Mouse (Mus musculus): ENCODE measurements around the gene Gm17332. TPM values are rescaled to one million over a fixed set of nuclear protein-coding genes. Genes with fewer than 3 reads are reported as not detected.
"Not testable (repeated sequence)": the region's sequence is repeated elsewhere in the genome, so short reads cannot be mapped to it uniquely, and the experiment has no call there.

Gene Gm17332
- total RNA-seq (2014; fragmentation: Nextera tagmentation) (not detected in 2 replicates), total RNA-seq (2017) (not detected in 2 replicates)

DNA sequence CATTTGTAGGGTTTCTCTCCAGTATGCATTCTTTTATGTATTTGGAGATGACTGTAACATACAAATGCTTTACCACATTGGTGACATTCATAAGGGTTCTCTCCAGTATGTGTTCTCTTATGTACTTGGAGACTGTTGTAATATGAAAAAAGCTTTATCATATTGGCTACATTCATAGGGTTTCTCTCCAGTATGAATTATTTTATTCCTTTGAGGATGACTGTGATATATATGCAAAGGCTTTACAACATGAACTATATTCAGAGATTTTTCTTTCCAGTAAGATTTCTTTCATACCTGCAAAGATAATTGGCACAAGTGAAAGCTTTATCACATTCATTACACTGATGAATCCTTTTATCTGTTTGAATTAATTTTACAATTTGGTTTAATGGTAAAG, at the start of gene Gm17332:
Gene Gm17332, minus strand, starts transcription at position 101 of the 400 bp plus-strand sequence.
- ATAC-seq (replicated peaks; ENCODE audit: low FRiP score, low TSS enrichment, poor library complexity, severe bottlenecking), result no peak

DNA sequence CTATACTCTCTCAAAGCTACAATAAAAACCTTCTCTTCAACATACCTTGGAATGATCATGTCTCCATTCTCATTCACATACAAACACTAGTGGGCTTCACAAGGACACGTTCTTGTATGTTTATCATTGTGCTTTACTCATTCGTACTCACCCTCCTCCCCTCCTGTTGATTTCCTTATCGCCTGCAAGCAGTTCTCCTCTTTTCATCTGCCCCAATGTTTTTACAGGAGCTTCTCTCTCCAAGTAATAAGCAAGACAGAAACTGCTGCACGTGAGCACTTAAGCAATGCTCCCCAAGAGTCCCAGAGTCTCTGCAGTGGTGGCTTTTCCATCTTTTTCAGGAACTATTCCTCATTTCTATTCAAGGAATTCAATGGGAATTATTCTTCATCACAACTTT, 47.7 kb upstream of the Gm17332 start:
- no peak for ATAC-seq (replicated peaks; ENCODE audit: low FRiP score, low TSS enrichment, poor library complexity, severe bottlenecking)

DNA sequence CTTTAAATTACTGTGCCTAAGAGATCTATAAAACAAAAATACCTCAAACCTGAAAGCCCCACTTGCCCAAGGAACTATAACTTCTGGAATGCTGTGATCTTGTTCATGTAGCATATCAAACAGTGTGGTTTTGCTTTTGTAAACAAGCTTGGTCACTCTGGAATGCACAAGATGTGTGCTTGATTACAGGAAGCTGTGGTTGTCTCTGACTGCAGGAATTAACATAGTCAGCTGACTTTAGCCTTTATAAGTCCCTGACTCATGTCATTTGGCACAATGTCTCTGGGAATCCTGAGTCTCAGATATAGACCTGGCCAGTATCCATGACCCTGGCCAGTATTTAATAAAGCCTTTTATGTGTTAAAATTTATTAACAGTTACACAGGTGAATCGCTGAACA, 43.1 kb upstream of the Gm17332 start:
- no peak for ATAC-seq (replicated peaks; ENCODE audit: low FRiP score, low TSS enrichment, poor library complexity, severe bottlenecking)

DNA sequence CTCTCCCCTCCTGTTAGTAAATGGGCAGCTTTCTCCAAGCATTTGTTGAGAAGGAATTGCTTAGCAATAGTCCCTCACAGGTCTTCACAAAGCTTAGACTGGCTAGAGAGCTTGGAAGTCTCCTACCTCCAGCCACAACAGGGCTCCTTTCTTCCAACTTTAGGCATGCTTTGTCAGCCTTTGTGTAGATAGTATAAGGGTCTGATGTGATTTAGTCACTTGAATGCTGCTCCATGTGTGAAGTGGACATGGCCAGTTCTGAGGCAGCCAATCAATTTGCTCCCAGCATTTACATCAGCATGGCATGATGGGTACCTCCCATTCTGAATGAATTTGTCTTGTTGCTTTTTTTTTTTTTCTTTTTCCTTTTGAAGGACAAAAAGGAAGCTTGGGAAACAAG, 35.7 kb upstream of the Gm17332 start:
- no peak for ATAC-seq (replicated peaks; ENCODE audit: low FRiP score, low TSS enrichment, poor library complexity, severe bottlenecking)

DNA sequence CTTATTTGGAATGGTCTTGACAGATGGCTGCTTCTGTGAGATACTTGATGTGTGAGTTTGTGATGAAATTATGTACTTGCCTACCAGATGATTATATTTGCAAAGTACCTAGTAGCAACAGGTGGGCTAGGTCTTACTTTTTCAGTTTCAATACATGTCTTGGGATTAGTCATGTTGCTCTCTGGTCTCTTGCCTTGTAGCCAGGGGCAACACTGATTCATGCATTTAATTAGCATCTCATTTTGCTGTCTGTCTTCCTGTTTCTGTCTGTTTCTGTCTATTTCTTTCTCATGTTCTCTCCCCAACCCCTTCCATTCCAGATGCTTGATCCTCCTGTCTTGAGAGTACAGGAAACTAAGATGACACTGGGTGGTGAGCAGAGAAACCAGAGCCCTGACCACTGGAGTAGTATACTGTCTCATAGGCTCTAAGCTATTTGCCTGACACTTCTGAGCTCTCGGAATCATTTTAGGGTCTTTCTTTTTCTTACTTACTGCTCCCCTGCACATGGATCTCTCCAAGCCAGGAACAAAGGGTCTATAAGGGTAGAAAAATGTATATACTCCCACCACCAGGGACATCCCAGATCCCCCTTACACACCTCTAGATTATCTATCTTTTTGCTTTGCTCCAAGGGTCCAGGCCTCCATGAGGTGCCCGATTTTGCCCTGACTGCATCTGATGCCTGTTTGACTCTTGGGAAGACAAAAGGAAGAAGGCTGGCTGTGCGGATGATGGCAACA, 13.5 kb upstream of the Gm17332 start:
- no peak for ATAC-seq (replicated peaks; ENCODE audit: low FRiP score, low TSS enrichment, poor library complexity, severe bottlenecking)

DNA sequence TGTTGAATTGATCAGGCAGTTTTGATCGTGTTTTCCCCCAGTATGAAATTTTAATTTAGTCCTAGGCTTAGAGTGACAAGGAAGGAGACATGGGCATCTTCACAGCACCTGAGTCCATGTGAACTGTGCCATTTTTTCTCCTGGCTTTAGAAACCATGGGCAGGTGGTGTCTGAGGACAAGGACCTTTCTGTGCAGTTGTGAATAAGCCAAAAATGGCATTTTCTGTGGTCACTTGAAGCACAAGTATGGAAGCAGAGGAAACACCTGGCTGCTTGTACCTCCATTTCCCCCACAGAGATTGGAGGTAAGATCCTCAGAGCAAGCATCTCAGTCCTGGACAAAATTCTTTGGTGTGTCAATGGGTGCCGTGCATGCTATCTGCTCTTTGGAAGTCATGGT, 12.5 kb upstream of the Gm17332 start:
- ATAC-seq (replicated peaks; ENCODE audit: low FRiP score, low TSS enrichment, poor library complexity, severe bottlenecking), result no peak

DNA sequence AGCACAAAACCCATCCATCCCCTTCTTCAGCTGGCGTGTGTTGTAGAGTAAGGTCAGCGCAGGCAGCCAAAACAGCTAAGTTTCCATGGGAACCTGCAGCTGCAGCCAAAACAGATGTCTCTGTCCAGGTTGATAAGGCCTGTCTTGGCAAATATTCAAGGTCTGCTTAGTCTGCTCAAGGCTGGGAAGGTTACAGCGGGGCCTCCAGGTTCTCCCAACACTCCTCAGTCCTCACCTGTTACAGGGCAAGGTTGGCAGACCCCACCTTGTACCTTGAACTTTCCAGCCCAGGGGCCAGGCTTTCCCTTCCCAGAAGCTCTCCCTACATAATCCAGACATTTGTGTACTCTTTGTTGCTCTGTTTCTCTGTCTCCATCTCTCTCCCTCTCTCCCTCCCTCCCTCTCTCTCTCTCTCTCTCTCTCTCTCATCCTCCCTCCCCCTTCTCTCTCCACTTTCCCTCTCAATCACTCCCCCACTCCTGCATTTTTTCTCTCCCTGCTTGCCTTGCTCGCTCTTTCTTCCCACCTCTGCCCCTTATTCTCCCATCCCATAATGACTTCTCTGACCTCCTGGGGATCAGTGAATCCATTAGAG, 12.1 kb downstream of the Gm17332 start:
- ATAC-seq (replicated peaks; ENCODE audit: low FRiP score, low TSS enrichment, poor library complexity, severe bottlenecking), result peak; percentile 92

DNA sequence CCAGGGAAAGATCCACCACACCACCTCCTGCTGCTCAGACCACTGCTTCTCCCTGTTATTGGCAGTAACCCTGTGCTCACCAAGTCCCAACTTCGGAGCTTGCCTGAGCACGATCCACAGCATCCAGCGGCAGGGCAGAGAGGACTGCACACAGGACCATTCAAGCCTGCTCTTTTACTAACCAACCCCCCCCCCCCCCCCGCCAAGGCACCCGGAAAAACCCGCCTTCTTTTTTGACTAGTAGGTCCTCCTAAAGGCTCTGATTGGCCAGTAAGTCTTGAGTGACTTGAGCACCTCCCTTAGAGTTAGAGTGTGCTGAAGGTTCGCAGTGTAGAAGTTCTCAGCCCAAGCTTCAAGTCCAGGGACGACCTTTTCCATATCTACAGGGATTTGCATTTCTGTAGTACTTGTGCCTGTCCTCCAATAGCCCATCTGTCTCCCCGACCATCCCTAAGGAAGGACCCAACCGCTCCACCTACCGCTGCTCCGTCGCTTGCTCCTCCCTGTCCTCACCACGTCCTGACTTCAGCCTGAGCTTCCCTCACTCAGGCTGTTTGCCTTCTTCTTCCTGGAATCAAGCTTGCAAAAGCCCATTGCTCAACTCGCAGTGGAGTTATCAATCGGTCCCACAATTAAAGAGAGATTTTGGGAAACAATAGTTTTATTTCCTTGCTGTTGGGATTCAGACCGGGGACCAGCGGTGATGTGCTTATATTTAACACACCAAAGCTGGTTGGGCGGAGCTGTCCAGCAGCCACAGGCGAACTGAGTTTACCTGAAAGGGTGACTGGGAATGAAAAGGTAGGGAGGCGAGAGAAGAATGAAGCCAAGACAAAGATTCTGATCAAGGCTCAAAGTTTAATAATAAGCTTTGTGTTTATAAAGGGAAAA, 12.9 kb downstream of the Gm17332 start:
- peak; percentile 55 for ATAC-seq (replicated peaks; ENCODE audit: low FRiP score, low TSS enrichment, poor library complexity, severe bottlenecking)

DNA sequence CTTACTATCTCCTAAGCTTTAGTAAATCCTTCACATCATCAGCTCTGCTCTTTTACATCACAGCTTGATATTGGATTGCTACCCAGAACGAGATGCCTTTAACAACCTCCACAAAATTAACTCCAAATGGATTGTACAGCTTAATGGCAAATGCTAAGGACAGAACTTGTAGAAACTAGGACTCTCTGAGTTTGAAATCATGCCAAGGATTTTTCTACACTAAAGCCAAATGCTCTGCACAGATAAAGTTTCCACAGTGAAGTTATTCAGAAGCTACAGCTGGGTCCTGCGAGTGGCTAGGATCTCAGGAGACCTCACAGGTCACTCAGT, 13.5 kb downstream of the Gm17332 start:
- ATAC-seq (replicated peaks; ENCODE audit: low FRiP score, low TSS enrichment, poor library complexity, severe bottlenecking), result no peak

DNA sequence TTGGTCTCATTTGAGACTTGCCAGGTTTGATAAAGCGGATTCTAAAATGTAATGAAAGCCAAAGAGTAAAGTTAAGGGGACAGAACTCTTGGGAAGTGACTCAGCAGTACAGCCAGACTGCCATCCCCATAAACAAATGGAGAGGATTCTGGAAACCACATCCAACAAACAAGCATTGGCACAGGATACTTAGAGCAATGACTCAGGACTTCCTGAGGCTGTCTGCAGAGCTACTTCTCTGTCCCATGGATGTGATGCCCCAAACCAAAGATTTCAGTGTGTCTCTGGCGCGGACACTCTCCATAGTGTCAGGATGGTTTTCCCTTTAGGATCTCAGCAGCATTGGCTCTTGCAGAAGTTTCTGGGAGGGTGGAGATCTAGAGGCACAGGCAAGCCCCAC, 25.2 kb downstream of the Gm17332 start:
- ATAC-seq (replicated peaks; ENCODE audit: low FRiP score, low TSS enrichment, poor library complexity, severe bottlenecking), result no peak

DNA sequence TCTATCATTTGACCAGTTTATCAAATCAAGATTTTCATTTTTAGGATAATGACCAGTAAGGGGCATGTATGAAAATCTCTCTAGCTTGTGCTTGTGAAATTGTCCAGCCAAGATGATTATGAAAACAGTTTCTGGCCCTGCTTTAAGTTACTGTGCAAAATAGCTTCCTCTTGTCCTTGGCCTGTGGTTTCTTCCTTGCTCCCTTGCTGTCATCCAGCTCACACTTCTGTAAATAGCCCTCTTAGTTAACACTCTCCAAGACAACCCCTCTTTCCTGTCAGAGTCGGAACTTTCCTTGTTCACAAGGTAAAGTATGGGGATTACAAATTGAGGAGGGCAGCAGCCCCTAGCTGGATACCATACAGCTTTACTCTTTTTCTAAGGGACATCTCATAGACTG, 43.9 kb downstream of the Gm17332 start:
- ATAC-seq (replicated peaks; ENCODE audit: low FRiP score, low TSS enrichment, poor library complexity, severe bottlenecking), result not testable (repeated sequence)

DNA sequence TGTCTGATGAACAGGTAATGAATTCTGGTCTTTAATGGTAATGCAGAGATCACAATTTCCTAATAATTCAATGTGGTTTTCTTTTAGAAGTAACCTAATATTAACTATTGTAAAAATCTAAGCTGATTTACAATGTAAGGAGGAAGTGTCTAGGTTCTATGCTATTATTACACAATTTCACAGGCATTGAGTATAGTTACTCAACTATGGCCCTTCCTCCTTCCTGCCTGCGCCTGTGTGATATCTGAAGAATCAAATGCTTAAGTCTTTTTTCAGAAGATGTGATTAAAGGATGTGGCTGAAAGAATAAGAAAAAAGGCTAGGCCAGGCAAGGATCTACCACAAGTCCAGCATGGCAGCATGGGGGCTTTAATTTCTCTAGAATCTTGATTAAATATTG, 47.4 kb downstream of the Gm17332 start:
- not testable (repeated sequence) for ATAC-seq (replicated peaks; ENCODE audit: low FRiP score, low TSS enrichment, poor library complexity, severe bottlenecking)

DNA sequence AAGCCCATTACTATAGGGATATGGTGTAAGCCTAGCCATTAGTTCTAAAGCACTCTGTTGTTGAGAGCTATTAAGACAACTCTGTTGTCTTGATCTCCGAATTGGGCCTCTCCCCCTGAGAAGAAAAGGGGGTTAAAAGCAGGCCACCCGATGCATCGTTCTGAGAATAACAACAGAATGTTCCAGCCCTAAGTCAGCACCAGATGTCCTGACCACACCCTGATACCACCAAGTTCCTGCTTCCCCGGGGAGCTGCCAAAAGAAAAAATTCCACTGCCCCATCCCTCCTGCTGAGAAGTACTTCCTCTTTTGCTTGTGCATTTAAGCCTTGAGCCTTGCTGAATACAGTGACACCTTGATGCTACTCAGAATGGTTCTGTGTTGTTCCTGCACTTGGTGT, 48.5 kb downstream of the Gm17332 start:
- not testable (repeated sequence) for ATAC-seq (replicated peaks; ENCODE audit: low FRiP score, low TSS enrichment, poor library complexity, severe bottlenecking)

Other genes with a start within 250 kb of the Gm17332 start
- 13.6 and 27.0 TPM in 2 replicates for gene Erlec1, start 228.1 kb downstream of the Gm17332 start, total RNA-seq (2014; fragmentation: Nextera tagmentation)
- 15.9 and 22.5 TPM in 2 replicates for gene Erlec1, start 228.1 kb downstream of the Gm17332 start, total RNA-seq (2017)
- 12.4 and 15.8 TPM in 2 replicates for gene Chac2, start 196.1 kb downstream of the Gm17332 start, total RNA-seq (2014; fragmentation: Nextera tagmentation)
- gene Chac2, start 196.1 kb downstream of the Gm17332 start, total RNA-seq (2017), result 42.7 and 57.7 TPM in 2 replicates
- gene Stc2, start 187.6 kb upstream of the Gm17332 start, total RNA-seq (2014; fragmentation: Nextera tagmentation), result not detected in 2 replicates
- 0.53 and 7.8 TPM in 2 replicates for gene Stc2, start 187.6 kb upstream of the Gm17332 start, total RNA-seq (2017)

Measured in megakaryocyte-erythroid progenitor cell, adult 5-6 weeks (primary cell).